Mouse (Mus musculus) lung, postnatal 36 days (tissue): ENCODE results near the gene Apoa2.
"Not testable (repeated sequence)": the region's sequence is repeated elsewhere in the genome, so short reads cannot be mapped to it uniquely, and the experiment has no call there.

Experiments used
- DNase-seq: peaks from one replicate; pipeline ENCODE4 v3.0.0; 2022; ENCODE audit warnings: mixed read lengths

The Apoa2 gene

GRCm38 (mm10) chr1:171237438-171237837 is 12.6 kb downstream of the Apoa2 start:
- DNase-seq = no peak

GRCm38 (mm10) chr1:171238463-171238862 is 13.6 kb downstream of the Apoa2 start:
- peak; percentile 79 for DNase-seq

GRCm38 (mm10) chr1:171239992-171240744 is 15.3 kb downstream of the Apoa2 start:
- DNase-seq = peak; percentile 73

GRCm38 (mm10) chr1:171240911-171241310 is 16.1 kb downstream of the Apoa2 start:
- no peak for DNase-seq

- DNase-seq = not testable (repeated sequence)
These were observed 17.1 kb downstream of the Apoa2 start for GRCm38 (mm10) chr1:171241952-171242351.

- no peak for DNase-seq
These were observed 20.5 kb downstream of the Apoa2 start for GRCm38 (mm10) chr1:171245353-171245752.

GRCm38 (mm10) chr1:171246709-171247452 is 22.0 kb downstream of the Apoa2 start:
- peak; percentile 98 for DNase-seq

GRCm38 (mm10) chr1:171247453-171247841 is 22.6 kb downstream of the Apoa2 start:
- no peak for DNase-seq

GRCm38 (mm10) chr1:171247916-171248315 is 23.1 kb downstream of the Apoa2 start:
- DNase-seq = no peak

GRCm38 (mm10) chr1:171248386-171249226 is 23.8 kb downstream of the Apoa2 start:
- DNase-seq = no peak

- DNase-seq = no peak
These were observed 25.2 kb downstream of the Apoa2 start, which contains the start of gene Adamts4 for GRCm38 (mm10) chr1:171249913-171250600. Gene Adamts4 (plus strand): TSS chr1:171250421.

GRCm38 (mm10) chr1:171250680-171251593 is 26.1 kb downstream of the Apoa2 start, which contains the start of gene Ndufs2:
Gene Ndufs2 (minus strand): TSS chr1:171251388.
- DNase-seq = no peak

GRCm38 (mm10) chr1:171251594-171252324 is 26.9 kb downstream of the Apoa2 start:
- no peak for DNase-seq

GRCm38 (mm10) chr1:171252415-171252814 is 27.6 kb downstream of the Apoa2 start:
- no peak for DNase-seq

GRCm38 (mm10) chr1:171256095-171256818 is 31.4 kb downstream of the Apoa2 start:
- no peak for DNase-seq

GRCm38 (mm10) chr1:171256937-171257548 is 32.2 kb downstream of the Apoa2 start:
- peak; percentile 86 for DNase-seq

- DNase-seq = no peak
These were observed 32.9 kb downstream of the Apoa2 start for GRCm38 (mm10) chr1:171257781-171258180.

- no peak for DNase-seq
These were observed 34.1 kb downstream of the Apoa2 start for GRCm38 (mm10) chr1:171258921-171259320.

- no peak for DNase-seq
These were observed 35.5 kb downstream of the Apoa2 start for GRCm38 (mm10) chr1:171260316-171260715.
